Mouse (Mus musculus) midbrain, embryonic 10.5 days (tissue): ENCODE data around the gene Pafah1b1. TPM values are rescaled to one million over a fixed set of nuclear protein-coding genes. Genes with fewer than 3 reads are reported as not detected.

Experiments used
- DNase-seq: peaks from one replicate; pipeline ENCODE4 v3.0.0-alpha.2; 2017; ENCODE audit warnings: low spot score
- H3K27ac ChIP-seq: fragments of 300-500 bp; sonication (generic); replicated peaks from 2 replicates; pipeline ENCODE4 v1.5.1; 2016; ENCODE audit warnings: mild to moderate bottlenecking
- H3K27me3 ChIP-seq: fragments of 300-500 bp; sonication (generic); 2 replicates; pipeline ENCODE4 v1.6.1; 2016; ENCODE audit warnings: low read depth, mild to moderate bottlenecking; ENCODE audit not compliant: poor library complexity, severe bottlenecking
- H3K36me3 ChIP-seq: fragments of 300-500 bp; sonication (generic); 2 replicates; pipeline ENCODE4 v1.6.1; 2016; ENCODE audit warnings: mild to moderate bottlenecking, moderate library complexity
- H3K4me1 ChIP-seq: fragments of 300-500 bp; sonication (generic); 2 replicates; pipeline ENCODE4 v1.6.1; 2016
- H3K4me3 ChIP-seq: fragments of 300-500 bp; sonication (generic); 2 replicates; pipeline ENCODE4 v1.5.1; 2016; ENCODE audit warnings: mild to moderate bottlenecking, moderate library complexity
- H3K9me3 ChIP-seq: fragments of 300-500 bp; sonication (generic); replicated peaks from 2 replicates; pipeline ENCODE4 v1.6.1; 2016; ENCODE audit warnings: mild to moderate bottlenecking
- WGBS: fragments of 180-500 bp; shearing (Covaris S2); methylation state at CpG from one replicate; pipeline ENCODE4 v1.1.7; 2016; 5-methylcytosine and 5-hydroxymethylcytosine counted together
- polyA plus RNA-seq: library from polyadenylated mRNA; unstranded; fragments of >200 nt; fragmentation: Nextera tagmentation; extraction: Ambion mirVana; gene quantifications from 2 replicates; pipeline ENCODE4 v1.2.1, GENCODE M21; 2016

Gene Pafah1b1
- polyA plus RNA-seq, 1 experiment from 2014 or later: 53.0 TPM

DNA sequence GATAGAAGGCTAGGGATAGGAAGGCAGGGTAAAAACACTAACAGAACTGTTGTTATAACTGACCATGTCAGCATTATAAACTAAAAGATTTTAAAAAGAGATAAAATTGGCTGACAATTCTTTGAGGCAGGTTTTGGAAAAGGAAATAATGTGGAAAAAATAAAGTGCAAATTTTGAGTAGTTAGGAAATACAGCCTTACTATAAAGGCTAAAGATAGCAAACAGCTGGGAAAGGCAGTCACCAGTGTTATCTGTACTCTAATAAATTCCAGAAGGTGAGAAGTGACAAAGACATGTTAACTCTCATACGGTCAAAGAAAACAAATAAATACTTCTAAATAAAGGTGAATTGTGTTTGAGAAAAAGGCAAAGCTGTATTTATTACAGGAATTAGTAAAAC, 15.7 kb downstream of the Pafah1b1 start:
- DNase-seq: no peak
- no peak overlapping the region for H3K27ac ChIP-seq
- H3K4me3 ChIP-seq: no peak overlapping the region
- H3K27me3 ChIP-seq: no peaks in the 10 kb centered on the region
- 79% methylated on average over 1 of the region's 1 CpGs for WGBS
- H3K4me1 ChIP-seq: no peaks in the 10 kb centered on the region
- peaks cover 44% of the 10 kb centered on the region for H3K36me3 ChIP-seq
- H3K9me3 ChIP-seq: no peaks in the 10 kb centered on the region

GRCm38 (mm10) chr11:74704068-74704467, 20.4 kb downstream of the Pafah1b1 start:
- H3K27ac ChIP-seq: no peak overlapping the region
- H3K9me3 ChIP-seq: no peaks in the 10 kb centered on the region
- H3K4me3 ChIP-seq: no peak overlapping the region
- DNase-seq: no peak
- no peaks in the 10 kb centered on the region for H3K27me3 ChIP-seq
- H3K4me1 ChIP-seq: no peaks in the 10 kb centered on the region
- WGBS: 96% methylated on average over 2 of the region's 2 CpGs
- H3K36me3 ChIP-seq: peaks cover 35% of the 10 kb centered on the region

GRCm38 (mm10) chr11:74699505-74699904, 25.0 kb downstream of the Pafah1b1 start:
- DNase-seq: no peak
- H3K27me3 ChIP-seq: no peaks in the 10 kb centered on the region
- no peak overlapping the region for H3K27ac ChIP-seq
- 94% methylated on average over 2 of the region's 2 CpGs for WGBS
- no peak overlapping the region for H3K4me3 ChIP-seq
- no peaks in the 10 kb centered on the region for H3K4me1 ChIP-seq
- H3K9me3 ChIP-seq: no peaks in the 10 kb centered on the region
- H3K36me3 ChIP-seq: peaks cover 60% of the 10 kb centered on the region

- Histone ChIP-seq H3K36me3 (peaks cover 82% of the 10 kb centered on the region), H3K27me3 (no peaks in the 10 kb centered on the region), H3K4me3 (no peak overlapping the region), H3K4me1 (no peaks in the 10 kb centered on the region), H3K27ac (no peak overlapping the region), H3K9me3 (no peaks in the 10 kb centered on the region)
- DNase-seq: no peak
- 93% methylated on average over 1 of the region's 1 CpGs for WGBS
These were observed 32.3 kb downstream of the Pafah1b1 start for GRCm38 (mm10) chr11:74692151-74692550.

GRCm38 (mm10) chr11:74675156-74675555, 49.3 kb downstream of the Pafah1b1 start:
- H3K4me3 ChIP-seq: no peak overlapping the region
- no peak overlapping the region for H3K27ac ChIP-seq
- 92% methylated on average over 4 of the region's 4 CpGs for WGBS
- H3K36me3 ChIP-seq: peaks cover 75% of the 10 kb centered on the region
- no peaks in the 10 kb centered on the region for H3K4me1 ChIP-seq
- H3K9me3 ChIP-seq: no peaks in the 10 kb centered on the region
- no peak for DNase-seq
- H3K27me3 ChIP-seq: no peaks in the 10 kb centered on the region

GRCm38 (mm10) chr11:74674713-74675112, 49.8 kb downstream of the Pafah1b1 start:
- Histone ChIP-seq H3K36me3 (peaks cover 75% of the 10 kb centered on the region), H3K9me3 (no peaks in the 10 kb centered on the region), H3K4me3 (no peak overlapping the region), H3K4me1 (no peaks in the 10 kb centered on the region), H3K27me3 (no peaks in the 10 kb centered on the region), H3K27ac (no peak overlapping the region)
- no peak for DNase-seq
- WGBS: 94% methylated on average over 8 of the region's 8 CpGs

GRCm38 (mm10) chr11:74673561-74673960, 50.9 kb downstream of the Pafah1b1 start:
- H3K27ac ChIP-seq: no peak overlapping the region
- H3K4me3 ChIP-seq: no peak overlapping the region
- H3K27me3 ChIP-seq: no peaks in the 10 kb centered on the region
- no peaks in the 10 kb centered on the region for H3K4me1 ChIP-seq
- H3K9me3 ChIP-seq: no peaks in the 10 kb centered on the region
- WGBS: 71% methylated on average over 1 of the region's 1 CpGs
- no peak for DNase-seq
- H3K36me3 ChIP-seq: peaks cover 75% of the 10 kb centered on the region

GRCm38 (mm10) chr11:74672901-74673513, 51.5 kb downstream of the Pafah1b1 start:
- Histone ChIP-seq H3K27ac (no peak overlapping the region), H3K9me3 (no peaks in the 10 kb centered on the region), H3K4me1 (no peaks in the 10 kb centered on the region), H3K36me3 (peaks cover 74% of the 10 kb centered on the region), H3K4me3 (no peak overlapping the region), H3K27me3 (no peaks in the 10 kb centered on the region)
- DNase-seq: no peak
- 86% methylated on average over 6 of the region's 6 CpGs for WGBS

GRCm38 (mm10) chr11:74671839-74672238, 52.6 kb downstream of the Pafah1b1 start:
- no peaks in the 10 kb centered on the region for H3K4me1 ChIP-seq
- H3K27me3 ChIP-seq: no peaks in the 10 kb centered on the region
- WGBS: 93% methylated on average over 5 of the region's 5 CpGs
- H3K9me3 ChIP-seq: no peaks in the 10 kb centered on the region
- H3K27ac ChIP-seq: no peak overlapping the region
- DNase-seq: no peak
- no peak overlapping the region for H3K4me3 ChIP-seq
- H3K36me3 ChIP-seq: peaks cover 74% of the 10 kb centered on the region

- peak; percentile 9 for DNase-seq
- no peak overlapping the region for H3K27ac ChIP-seq
- H3K27me3 ChIP-seq: no peaks in the 10 kb centered on the region
- H3K4me1 ChIP-seq: no peaks in the 10 kb centered on the region
- peaks cover 76% of the 10 kb centered on the region for H3K36me3 ChIP-seq
- 97% methylated on average over 1 of the region's 1 CpGs for WGBS
- H3K4me3 ChIP-seq: no peak overlapping the region
- no peaks in the 10 kb centered on the region for H3K9me3 ChIP-seq
These were observed 53.5 kb downstream of the Pafah1b1 start for GRCm38 (mm10) chr11:74671013-74671412.

DNA sequence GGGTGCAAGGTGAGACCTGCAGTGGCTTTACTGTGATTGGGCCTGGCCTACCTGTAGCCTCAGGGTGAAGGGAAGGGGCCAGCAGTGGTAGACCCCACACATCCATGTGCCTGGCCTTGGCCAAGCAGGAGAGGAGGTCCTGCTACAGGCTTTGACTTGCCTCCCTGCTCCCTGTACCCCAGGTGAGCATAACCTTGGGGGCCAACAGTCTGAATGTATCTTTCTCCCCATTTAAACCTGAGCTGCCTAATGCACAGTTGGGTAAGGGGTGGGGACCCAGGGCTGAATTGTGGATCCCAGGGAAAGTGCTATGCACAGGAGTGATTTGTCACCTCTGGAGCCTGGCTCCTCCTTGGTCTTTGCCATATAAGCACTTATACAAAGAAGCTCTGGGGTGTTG, 54.3 kb downstream of the Pafah1b1 start:
- Histone ChIP-seq H3K9me3 (no peaks in the 10 kb centered on the region), H3K4me3 (no peak overlapping the region), H3K36me3 (peaks cover 77% of the 10 kb centered on the region), H3K4me1 (no peaks in the 10 kb centered on the region), H3K27ac (no peak overlapping the region), H3K27me3 (no peaks in the 10 kb centered on the region)
- DNase-seq: peak; percentile 7

DNA sequence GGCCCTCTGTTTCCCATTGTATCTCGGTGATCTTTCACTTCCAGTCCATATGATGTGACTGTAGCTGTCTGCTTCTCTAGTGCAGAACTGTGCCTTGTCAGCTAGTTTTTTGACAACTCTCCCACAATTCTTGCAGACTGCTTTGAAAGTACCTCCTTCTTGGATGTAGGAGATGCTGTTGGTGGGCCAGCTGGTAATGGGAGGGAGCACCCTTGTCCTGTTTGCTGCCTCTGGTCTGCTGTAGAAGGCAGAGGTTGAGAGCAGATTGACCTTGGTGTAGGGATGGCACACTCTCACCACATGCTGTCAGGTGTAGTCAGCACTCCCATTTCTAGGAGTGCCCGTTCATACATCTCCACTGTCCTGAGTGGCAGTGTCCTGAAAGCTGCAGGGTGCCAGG, 55.5 kb downstream of the Pafah1b1 start:
- H3K9me3 ChIP-seq: no peaks in the 10 kb centered on the region
- no peak overlapping the region for H3K4me3 ChIP-seq
- peaks cover 77% of the 10 kb centered on the region for H3K36me3 ChIP-seq
- peak; percentile 6 for DNase-seq
- H3K27ac ChIP-seq: no peak overlapping the region
- 91% methylated on average over 2 of the region's 2 CpGs for WGBS
- no peaks in the 10 kb centered on the region for H3K4me1 ChIP-seq
- H3K27me3 ChIP-seq: no peaks in the 10 kb centered on the region

- H3K27ac ChIP-seq: no peak overlapping the region
- H3K36me3 ChIP-seq: peaks cover 77% of the 10 kb centered on the region
- H3K9me3 ChIP-seq: no peaks in the 10 kb centered on the region
- no peaks in the 10 kb centered on the region for H3K27me3 ChIP-seq
- no peaks in the 10 kb centered on the region for H3K4me1 ChIP-seq
- no peak overlapping the region for H3K4me3 ChIP-seq
- no peak for DNase-seq
- 93% methylated on average over 5 of the region's 5 CpGs for WGBS
These were observed 56.0 kb downstream of the Pafah1b1 start for GRCm38 (mm10) chr11:74668466-74668865.

DNA sequence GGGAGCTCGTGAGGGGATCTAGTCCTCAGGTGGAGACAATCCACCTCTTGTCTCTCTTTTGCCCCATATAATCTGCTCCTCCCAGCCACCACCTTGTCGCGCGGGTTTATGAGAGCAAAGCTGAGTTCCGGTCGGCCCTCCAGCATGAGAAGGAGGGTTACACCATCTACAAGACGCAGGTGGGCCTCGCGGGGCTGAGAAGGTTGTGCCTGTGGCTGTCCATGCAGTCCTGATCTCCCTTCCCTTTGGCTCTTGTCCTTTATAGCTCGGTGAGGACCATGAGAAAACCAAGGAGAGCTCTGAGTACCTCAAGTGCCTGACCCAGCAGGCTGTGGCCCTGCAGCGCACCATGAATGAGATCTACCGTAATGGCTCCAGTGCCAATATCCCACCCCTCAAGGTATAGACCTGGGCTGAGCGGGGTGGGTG, 56.9 kb downstream of the Pafah1b1 start:
- Histone ChIP-seq H3K27me3 (no peaks in the 10 kb centered on the region), H3K4me3 (no peak overlapping the region), H3K9me3 (no peaks in the 10 kb centered on the region), H3K27ac (no peak overlapping the region), H3K36me3 (peaks cover 78% of the 10 kb centered on the region), H3K4me1 (no peaks in the 10 kb centered on the region)
- no peak for DNase-seq
- 95% methylated on average over 13 of the region's 13 CpGs for WGBS
